Mouse (Mus musculus) kidney, embryonic 16.5 days (tissue): ENCODE measurements at regions not wholly inside any gene's neighbourhood (a gene's known extent, or its start where the extent isn't known, plus 50 kb on each side); places are given as distances from the start of the nearest gene placed in this dataset.

Experiments used
- ATAC-seq: fragments of 200-750 bp; cut with Nextera tagmentation; 2 replicates; pipeline ENCODE4 v1.8.0; 2017; ENCODE audit warnings: moderate TSS enrichment; ENCODE audit not compliant: low FRiP score, low TSS enrichment
- H3K27ac ChIP-seq: fragments of 300-500 bp; sonication (generic); 2 replicates; pipeline ENCODE4 v1.5.1; 2014; ENCODE audit warnings: low read length
- H3K27me3 ChIP-seq: fragments of 300-500 bp; sonication (generic); 2 replicates; pipeline ENCODE4 v1.6.1; 2014; ENCODE audit warnings: low read length, control low read depth, mixed read lengths; ENCODE audit not compliant: insufficient read depth
- H3K36me3 ChIP-seq: fragments of 300-500 bp; sonication (generic); 2 replicates; pipeline ENCODE4 v1.6.1; 2014; ENCODE audit warnings: low read length, control low read depth, mixed read lengths; ENCODE audit not compliant: insufficient read depth
- H3K4me1 ChIP-seq: fragments of 300-500 bp; sonication (generic); 2 replicates; pipeline ENCODE4 v1.6.1; 2014; ENCODE audit warnings: low read length, control low read depth, mixed read lengths; ENCODE audit not compliant: insufficient read depth
- H3K4me2 ChIP-seq: fragments of 300-500 bp; sonication (generic); replicated peaks from 2 replicates; pipeline ENCODE4 v1.6.1; 2014; ENCODE audit warnings: low read depth, low read length
- H3K4me3 ChIP-seq: fragments of 300-500 bp; sonication (generic); 2 replicates; pipeline ENCODE4 v1.5.1; 2014; ENCODE audit warnings: mild to moderate bottlenecking, low read length
- H3K9ac ChIP-seq: fragments of 300-500 bp; sonication (generic); replicated peaks from 2 replicates; pipeline ENCODE4 v1.6.1; 2014; ENCODE audit warnings: low read length
- H3K9me3 ChIP-seq: fragments of 300-500 bp; sonication (generic); 2 replicates; pipeline ENCODE4 v1.6.1; 2016; ENCODE audit warnings: low read length, control low read depth
- WGBS: fragments of 180-500 bp; shearing (Covaris S2); extraction: QIAGEN DNeasy Blood & Tissue Kit; methylation state at CpG from one replicate; pipeline ENCODE4 v1.1.7; 2014; 5-methylcytosine and 5-hydroxymethylcytosine counted together

GRCm38 (mm10) chr5:111789904-111790303 is 56.2 kb downstream of the Gm26897 start:
- Histone ChIP-seq H3K9ac (no peak overlapping the region), H3K4me1 (peaks cover 37% of the 10 kb centered on the region), H3K9me3 (no peaks in the 10 kb centered on the region), H3K27me3 (no peaks in the 10 kb centered on the region), H3K27ac (0 out of 2 replicates have a peak overlapping the region, but pooled peaks have one; percentile 44), H3K4me2 (no peak overlapping the region), H3K4me3 (no peak overlapping the region), H3K36me3 (no peaks in the 10 kb centered on the region)
- ATAC-seq = no peak
- WGBS = 37% methylated on average over 4 of the region's 4 CpGs

DNA sequence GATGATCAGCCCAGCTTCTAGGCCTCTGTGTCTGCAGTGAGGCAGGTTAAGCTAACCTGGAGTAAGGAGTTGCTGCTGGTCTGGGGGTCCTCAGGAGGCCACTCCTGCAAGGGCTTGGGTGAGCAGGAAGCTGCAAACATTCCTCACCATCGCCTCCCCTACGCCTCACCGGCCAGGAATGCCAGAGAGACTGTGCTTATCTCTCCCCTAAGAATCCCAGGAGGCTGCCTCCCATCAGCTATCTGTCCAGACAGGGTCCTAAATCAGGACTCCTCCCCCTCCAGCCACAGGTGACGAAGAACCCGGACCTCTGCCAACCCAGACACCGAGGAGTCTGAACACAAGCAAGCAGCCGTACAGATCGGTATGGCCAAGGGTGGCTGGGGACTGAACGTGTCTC is 56.8 kb downstream of the Gm26897 start:
- ATAC-seq = peak; percentile 61; the same call in 1 of the 2 replicates
- H3K27ac ChIP-seq = peak overlapping the region; percentile 44
- H3K9ac ChIP-seq = no peak overlapping the region; the same call in 1 of the 2 replicates
- no peaks in the 10 kb centered on the region for H3K36me3 ChIP-seq
- no peaks in the 10 kb centered on the region for H3K9me3 ChIP-seq
- no peak overlapping the region for H3K4me3 ChIP-seq
- H3K4me2 ChIP-seq = no peak overlapping the region
- no peaks in the 10 kb centered on the region for H3K27me3 ChIP-seq
- H3K4me1 ChIP-seq = peaks cover 39% of the 10 kb centered on the region
- WGBS = 17% methylated on average over 9 of the region's 9 CpGs

DNA sequence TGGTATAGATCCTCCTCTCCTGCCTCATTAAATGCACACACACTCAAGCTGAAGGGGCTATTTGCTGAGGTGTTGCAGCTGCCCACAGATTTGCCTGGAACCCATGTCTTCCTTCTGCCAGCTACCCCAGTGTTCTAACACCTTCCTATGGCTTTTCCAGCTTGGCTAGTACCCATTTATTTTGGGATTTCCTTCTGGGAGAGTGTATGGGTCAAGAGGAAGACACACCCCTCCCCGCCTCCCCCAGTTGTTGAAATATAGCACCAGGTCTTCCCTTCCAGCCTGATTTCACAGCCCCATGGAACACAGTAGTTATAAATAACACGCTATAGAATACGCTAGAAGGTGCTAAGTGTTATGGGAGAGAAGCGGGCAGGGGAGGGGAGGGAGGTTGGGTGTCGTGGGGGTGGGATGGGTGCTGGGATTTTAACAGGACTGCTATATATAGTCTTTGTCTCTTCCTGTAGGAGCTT is 57.4 kb downstream of the Gm26897 start:
- no peak for ATAC-seq
- H3K27ac ChIP-seq = peak overlapping the region; percentile 44; the same call in 1 of the 2 replicates
- 49% methylated on average over 5 of the region's 5 CpGs for WGBS
- no peak overlapping the region for H3K4me3 ChIP-seq
- H3K27me3 ChIP-seq = no peaks in the 10 kb centered on the region
- no peaks in the 10 kb centered on the region for H3K36me3 ChIP-seq
- no peak overlapping the region for H3K4me2 ChIP-seq
- H3K4me1 ChIP-seq = peaks cover 39% of the 10 kb centered on the region
- no peak overlapping the region for H3K9ac ChIP-seq
- no peaks in the 10 kb centered on the region for H3K9me3 ChIP-seq

DNA sequence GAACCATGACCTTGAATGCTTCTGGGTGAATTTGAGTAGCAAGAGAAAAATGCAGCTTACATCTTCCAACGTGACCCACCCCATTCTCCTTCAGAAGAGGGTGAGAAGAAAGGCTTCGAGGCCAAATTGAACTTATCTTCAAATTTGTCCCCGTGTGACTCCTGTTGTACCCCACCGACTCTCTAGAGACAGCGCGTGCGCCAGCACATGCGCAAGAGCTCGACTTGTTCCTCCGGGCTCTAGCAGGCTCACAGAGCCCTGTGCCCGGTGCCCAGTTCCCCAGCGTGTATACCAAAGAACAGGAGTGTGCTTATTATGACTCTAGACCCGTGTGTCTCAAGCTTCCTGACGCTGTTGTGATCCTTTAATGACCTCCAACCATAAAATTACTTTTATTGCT is 59.0 kb downstream of the Gm26897 start:
- whole genome bisulfite sequencing = 79% methylated on average over 14 of the region's 14 CpGs
- Histone ChIP-seq H3K9ac (no peak overlapping the region), H3K9me3 (no peaks in the 10 kb centered on the region), H3K27me3 (no peaks in the 10 kb centered on the region), H3K4me2 (no peak overlapping the region), H3K4me3 (no peak overlapping the region), H3K36me3 (no peaks in the 10 kb centered on the region), H3K27ac (no peak overlapping the region), H3K4me1 (peaks cover 39% of the 10 kb centered on the region)
- ATAC-seq = no peak

- ATAC-seq = no peak
- H3K36me3 ChIP-seq = no peaks in the 10 kb centered on the region
- no peak overlapping the region for H3K27ac ChIP-seq
- H3K9ac ChIP-seq = no peak overlapping the region
- H3K4me1 ChIP-seq = peaks cover 39% of the 10 kb centered on the region
- no peak overlapping the region for H3K4me3 ChIP-seq
- no peak overlapping the region for H3K4me2 ChIP-seq
- H3K27me3 ChIP-seq = no peaks in the 10 kb centered on the region
- H3K9me3 ChIP-seq = no peaks in the 10 kb centered on the region
- WGBS = 75% methylated on average over 4 of the region's 4 CpGs
These were observed 59.5 kb downstream of the Gm26897 start for GRCm38 (mm10) chr5:111793178-111793577.

DNA sequence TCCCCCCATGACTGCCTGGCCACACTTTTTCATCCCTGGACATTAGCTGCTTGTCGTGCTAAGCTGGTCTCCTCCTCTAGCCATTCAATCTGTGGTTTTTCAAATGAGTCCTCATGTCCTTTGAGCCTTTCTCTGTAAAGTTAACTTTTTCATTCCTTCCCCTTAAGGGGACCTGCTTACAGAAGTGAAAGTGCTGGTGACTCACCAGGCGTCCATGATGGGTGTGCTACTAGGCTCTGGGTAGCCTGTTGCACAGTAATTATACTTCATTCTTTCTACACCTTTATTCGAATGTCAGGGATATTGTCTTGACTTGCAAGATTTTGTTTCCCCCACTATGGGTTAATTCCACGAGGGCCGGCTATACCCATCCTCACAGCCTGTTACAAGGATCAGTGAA is 63.2 kb downstream of the Gm26897 start:
- no peak overlapping the region for H3K4me3 ChIP-seq
- H3K9me3 ChIP-seq = no peaks in the 10 kb centered on the region
- peaks cover 43% of the 10 kb centered on the region for H3K4me1 ChIP-seq
- no peaks in the 10 kb centered on the region for H3K36me3 ChIP-seq
- ATAC-seq = no peak
- H3K9ac ChIP-seq = no peak overlapping the region
- 58% methylated on average over 5 of the region's 5 CpGs for WGBS
- H3K27ac ChIP-seq = no peak overlapping the region
- H3K4me2 ChIP-seq = no peak overlapping the region
- H3K27me3 ChIP-seq = no peaks in the 10 kb centered on the region

- peak overlapping the region; percentile 91 for H3K27ac ChIP-seq
- H3K4me3 ChIP-seq = no peak overlapping the region
- ATAC-seq = peak; percentile 91
- H3K9me3 ChIP-seq = no peaks in the 10 kb centered on the region
- no peaks in the 10 kb centered on the region for H3K36me3 ChIP-seq
- peaks cover 26% of the 10 kb centered on the region for H3K4me1 ChIP-seq
- H3K9ac ChIP-seq = peak overlapping the region; percentile 48
- H3K4me2 ChIP-seq = peak overlapping the region; percentile 4; the same call in 1 of the 2 replicates
- WGBS = 6% methylated on average over 15 of the region's 15 CpGs
- no peaks in the 10 kb centered on the region for H3K27me3 ChIP-seq
These were observed 66.1 kb downstream of the Gm26897 start for GRCm38 (mm10) chr5:111799700-111800311.

DNA sequence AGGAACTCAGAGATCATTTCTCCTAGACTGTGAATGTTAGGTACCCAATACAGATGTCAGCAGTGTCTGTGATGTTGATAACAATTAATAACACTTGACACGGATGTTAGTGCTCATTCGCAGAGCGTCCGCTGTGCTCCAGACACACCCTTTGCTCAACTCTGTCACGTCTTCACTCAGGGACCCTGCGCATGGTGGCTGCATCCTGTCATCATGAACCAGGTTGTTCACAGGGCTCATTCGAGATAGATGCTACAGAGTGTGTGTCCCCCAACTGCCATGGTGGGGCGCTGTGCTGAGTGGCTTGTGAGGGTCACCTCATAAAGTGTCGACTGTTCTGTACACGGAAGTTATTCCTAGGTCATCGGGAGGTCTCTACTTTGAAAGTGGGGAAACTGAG is 66.8 kb downstream of the Gm26897 start:
- Histone ChIP-seq H3K4me2 (no peak overlapping the region), H3K9me3 (no peaks in the 10 kb centered on the region), H3K4me1 (peaks cover 28% of the 10 kb centered on the region), H3K36me3 (no peaks in the 10 kb centered on the region), H3K4me3 (no peak overlapping the region), H3K9ac (no peak overlapping the region), H3K27ac (no peak overlapping the region), H3K27me3 (no peaks in the 10 kb centered on the region)
- ATAC-seq = peak; percentile 2; the same call in 1 of the 2 replicates
- WGBS = 50% methylated on average over 11 of the region's 11 CpGs

DNA sequence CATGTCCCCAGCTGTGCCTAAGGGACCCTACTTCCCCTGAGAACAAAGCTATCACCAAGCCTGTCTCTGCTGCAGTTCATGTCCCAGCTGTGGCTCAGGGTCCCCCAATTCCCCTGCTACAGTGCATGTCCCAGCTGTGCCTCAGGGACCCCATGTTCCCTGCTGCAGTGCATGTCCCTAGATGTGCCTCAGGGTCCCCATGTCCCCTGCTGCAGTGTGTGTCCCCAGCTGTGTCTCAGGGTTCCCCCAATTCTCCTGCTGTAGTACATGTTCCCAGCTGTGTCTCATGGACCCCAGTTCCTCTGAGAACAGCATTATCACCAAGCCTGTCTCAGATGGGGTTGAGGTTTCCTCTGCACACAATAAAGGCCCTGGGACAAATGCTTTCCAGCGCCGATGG is 67.3 kb downstream of the Gm26897 start:
- no peaks in the 10 kb centered on the region for H3K9me3 ChIP-seq
- ATAC-seq = no peak
- no peak overlapping the region for H3K27ac ChIP-seq
- no peaks in the 10 kb centered on the region for H3K27me3 ChIP-seq
- H3K4me1 ChIP-seq = peaks cover 33% of the 10 kb centered on the region
- H3K4me2 ChIP-seq = no peak overlapping the region
- WGBS = 59% methylated on average over 2 of the region's 2 CpGs
- no peak overlapping the region for H3K4me3 ChIP-seq
- H3K36me3 ChIP-seq = no peaks in the 10 kb centered on the region
- no peak overlapping the region for H3K9ac ChIP-seq

- no peaks in the 10 kb centered on the region for H3K36me3 ChIP-seq
- no peaks in the 10 kb centered on the region for H3K27me3 ChIP-seq
- ATAC-seq = no peak
- no peaks in the 10 kb centered on the region for H3K9me3 ChIP-seq
- H3K9ac ChIP-seq = no peak overlapping the region
- H3K4me1 ChIP-seq = peaks cover 36% of the 10 kb centered on the region
- H3K27ac ChIP-seq = no peak overlapping the region
- no peak overlapping the region for H3K4me3 ChIP-seq
- WGBS = 33% methylated on average over 6 of the region's 6 CpGs
- H3K4me2 ChIP-seq = no peak overlapping the region
These were observed 70.8 kb downstream of the Gm26897 start for GRCm38 (mm10) chr5:111804542-111804941.
